Mouse (Mus musculus): ENCODE measurements at regions not wholly inside any gene's neighbourhood (a gene's known extent, or its start where the extent isn't known, plus 50 kb on each side); places are given as distances from the start of the nearest gene placed in this dataset.
A peak's percentile ranks its signal among the peaks of the same experiment; 100 is the strongest.

DNA sequence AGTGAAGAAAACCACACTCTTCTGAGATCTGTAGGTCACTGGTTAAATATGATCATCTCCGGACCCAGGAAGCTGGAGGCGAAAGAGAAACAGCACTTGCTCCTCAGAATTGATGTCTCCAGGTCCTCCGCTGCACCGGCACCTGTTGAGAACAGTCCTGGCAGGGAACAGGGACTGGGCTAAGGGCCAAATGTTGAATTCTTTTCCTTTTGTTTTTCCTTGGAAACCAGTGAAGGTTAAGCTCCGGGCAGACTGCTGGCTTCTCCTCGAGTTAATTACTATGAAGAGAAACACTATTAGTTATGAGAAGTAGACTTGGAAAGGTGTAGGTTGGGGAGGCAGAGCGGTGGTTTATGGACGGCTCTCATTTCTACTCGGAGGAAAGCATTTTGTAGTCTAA lies 242.7 kb downstream of the Rngtt start:
- DNase-seq (ENCODE audit: low read depth, low spot score): no peak

GRCm38 (mm10) chr4:33554606-33555005 lies 244.5 kb downstream of the Rngtt start:
- no peak for DNase-seq (ENCODE audit: low read depth, low spot score)

DNA sequence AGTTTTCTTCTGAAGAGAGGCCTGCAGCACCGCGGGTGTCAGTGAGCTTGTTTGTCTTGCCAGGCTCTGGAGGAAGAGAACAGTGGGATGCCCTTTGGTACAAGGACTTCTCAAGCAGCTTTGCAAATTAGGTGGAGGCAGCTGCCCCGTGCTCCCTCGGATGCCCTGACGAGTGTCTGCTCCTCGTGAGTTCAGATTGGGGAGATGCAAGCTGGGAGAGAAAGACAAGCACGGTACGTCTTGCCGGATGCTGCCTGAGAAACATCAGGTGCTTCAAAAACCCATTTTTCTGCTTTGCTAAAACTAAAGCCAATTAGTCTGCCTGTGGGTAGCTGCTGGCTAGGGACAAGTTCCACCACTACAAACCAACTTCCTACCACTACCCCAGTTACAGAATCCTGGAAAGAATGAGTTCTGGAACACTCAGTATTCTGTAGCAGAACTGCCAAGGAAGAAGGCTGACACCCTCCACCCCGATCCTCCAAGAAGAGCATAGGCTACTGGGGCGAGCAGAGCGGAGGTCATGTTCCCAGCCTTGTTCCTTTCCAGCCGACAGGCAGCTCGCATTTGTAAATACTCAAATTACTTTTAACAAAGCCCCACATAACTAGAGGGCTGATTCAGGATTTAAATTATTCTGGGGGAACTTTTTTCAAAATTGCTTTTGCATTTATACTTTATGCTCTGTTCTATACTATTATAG lies 245.3 kb downstream of the Rngtt start:
- no peak for DNase-seq (ENCODE audit: low read depth, low spot score)

GRCm38 (mm10) chr4:33555966-33556365 lies 245.9 kb downstream of the Rngtt start:
- no peak for DNase-seq (ENCODE audit: low read depth, low spot score)

GRCm38 (mm10) chr4:33556661-33557540 lies 246.8 kb downstream of the Rngtt start:
- DNase-seq (ENCODE audit: low read depth, low spot score): no peak

DNA sequence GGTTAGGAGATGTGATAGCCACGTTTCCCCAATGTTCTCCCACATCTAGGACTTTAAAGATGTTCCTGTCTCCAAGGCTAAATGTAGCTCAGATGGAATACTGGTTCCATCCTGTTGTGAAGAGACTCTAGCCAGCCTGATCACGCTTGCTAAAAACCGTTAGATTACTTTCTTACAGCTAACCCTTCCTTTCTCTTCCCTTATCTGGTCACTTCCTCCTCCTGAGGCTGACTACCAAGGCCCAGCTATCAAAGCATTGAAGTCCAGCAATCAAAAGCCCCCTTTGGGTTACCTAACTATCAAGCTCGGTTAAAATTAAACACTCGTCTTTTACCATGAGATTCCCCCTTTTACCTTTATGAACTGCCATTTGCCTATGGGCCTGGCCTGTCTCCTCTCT lies 260.2 kb downstream of the Rngtt start:
- no peak for DNase-seq (ENCODE audit: low read depth, low spot score)

GRCm38 (mm10) chr4:33571351-33571750 lies 261.2 kb downstream of the Rngtt start:
- DNase-seq (ENCODE audit: low read depth, low spot score): no peak

DNA sequence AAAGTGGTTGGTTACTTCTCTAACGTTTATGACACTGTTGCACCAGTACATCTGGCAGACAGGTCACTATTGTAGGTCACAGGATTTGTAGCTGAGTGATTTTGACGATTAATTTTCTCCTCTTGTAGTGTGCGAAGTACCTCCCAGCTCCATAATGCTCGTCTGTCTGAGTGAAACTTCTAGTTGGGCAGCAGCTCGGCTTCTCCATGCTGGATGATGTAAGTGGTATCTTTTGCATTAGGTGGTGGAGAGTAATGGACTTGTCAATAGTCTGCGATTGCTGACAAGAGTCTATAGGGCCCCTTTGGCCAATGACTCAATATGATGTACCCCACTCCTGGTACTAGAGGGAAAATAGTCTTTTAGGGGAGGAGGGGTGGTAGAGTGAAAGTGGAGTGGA lies 267.5 kb downstream of the Rngtt start:
- no peak for DNase-seq (ENCODE audit: low read depth, low spot score)

DNA sequence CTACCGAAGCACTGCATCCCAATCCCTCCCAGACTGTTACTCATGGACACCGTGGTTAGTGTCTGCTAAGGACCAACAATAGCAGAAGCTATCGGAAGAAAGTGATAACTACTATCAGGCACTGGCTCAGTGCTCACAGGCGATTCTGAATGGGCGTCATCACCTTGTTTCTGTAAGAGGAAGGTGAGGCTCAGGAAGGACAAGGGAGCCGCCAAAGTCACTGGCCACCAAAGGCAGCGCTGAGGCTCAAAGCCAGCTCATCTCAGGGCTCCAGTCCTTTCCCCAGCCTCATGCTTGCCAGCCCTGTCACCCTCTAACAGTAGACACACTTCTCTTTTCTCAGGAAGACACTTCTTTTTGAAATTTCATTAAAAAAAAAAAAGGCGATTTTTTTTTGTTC lies 270.4 kb downstream of the Rngtt start:
- DNase-seq (ENCODE audit: low read depth, low spot score): no peak

GRCm38 (mm10) chr4:33581180-33581591 lies 271.1 kb downstream of the Rngtt start:
- no peak for DNase-seq (ENCODE audit: low read depth, low spot score)

GRCm38 (mm10) chr4:33581766-33582525 lies 271.8 kb downstream of the Rngtt start:
- DNase-seq (ENCODE audit: low read depth, low spot score): no peak

DNA sequence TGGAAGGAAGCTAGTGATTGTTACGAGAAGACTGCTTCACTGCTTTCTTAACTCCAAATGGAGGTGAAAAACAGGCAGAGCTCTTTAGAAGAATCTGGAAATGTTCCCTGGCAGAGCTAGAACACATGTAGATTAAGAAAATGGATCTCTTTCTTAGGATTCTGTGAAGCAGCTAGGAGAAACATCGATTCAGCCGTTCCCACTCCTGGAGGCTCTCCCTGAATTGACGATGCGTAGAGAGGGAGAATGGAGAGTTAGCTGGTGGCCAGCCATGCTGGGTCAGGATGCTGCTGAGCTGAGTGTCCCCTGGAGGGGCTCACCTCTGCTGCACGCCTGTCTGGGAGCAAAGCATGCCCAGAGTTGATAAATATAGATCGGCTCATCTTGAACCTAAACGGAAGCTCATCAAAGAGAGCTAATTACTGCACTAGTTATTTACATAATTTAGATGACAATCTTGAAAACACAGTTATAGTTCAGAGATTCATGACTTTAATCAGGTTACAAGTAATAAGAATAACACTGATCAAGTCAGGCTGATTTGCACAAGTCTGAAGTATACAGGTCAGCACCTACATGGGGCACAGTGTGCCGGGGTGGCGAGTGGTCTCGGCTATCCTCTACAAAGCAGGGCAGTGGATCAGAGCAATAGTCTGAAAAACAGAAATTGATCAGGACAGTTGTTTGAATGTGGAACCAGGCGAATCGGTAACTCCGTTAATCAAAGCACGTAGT lies 273.0 kb downstream of the Rngtt start:
- no peak for DNase-seq (ENCODE audit: low read depth, low spot score)

DNA sequence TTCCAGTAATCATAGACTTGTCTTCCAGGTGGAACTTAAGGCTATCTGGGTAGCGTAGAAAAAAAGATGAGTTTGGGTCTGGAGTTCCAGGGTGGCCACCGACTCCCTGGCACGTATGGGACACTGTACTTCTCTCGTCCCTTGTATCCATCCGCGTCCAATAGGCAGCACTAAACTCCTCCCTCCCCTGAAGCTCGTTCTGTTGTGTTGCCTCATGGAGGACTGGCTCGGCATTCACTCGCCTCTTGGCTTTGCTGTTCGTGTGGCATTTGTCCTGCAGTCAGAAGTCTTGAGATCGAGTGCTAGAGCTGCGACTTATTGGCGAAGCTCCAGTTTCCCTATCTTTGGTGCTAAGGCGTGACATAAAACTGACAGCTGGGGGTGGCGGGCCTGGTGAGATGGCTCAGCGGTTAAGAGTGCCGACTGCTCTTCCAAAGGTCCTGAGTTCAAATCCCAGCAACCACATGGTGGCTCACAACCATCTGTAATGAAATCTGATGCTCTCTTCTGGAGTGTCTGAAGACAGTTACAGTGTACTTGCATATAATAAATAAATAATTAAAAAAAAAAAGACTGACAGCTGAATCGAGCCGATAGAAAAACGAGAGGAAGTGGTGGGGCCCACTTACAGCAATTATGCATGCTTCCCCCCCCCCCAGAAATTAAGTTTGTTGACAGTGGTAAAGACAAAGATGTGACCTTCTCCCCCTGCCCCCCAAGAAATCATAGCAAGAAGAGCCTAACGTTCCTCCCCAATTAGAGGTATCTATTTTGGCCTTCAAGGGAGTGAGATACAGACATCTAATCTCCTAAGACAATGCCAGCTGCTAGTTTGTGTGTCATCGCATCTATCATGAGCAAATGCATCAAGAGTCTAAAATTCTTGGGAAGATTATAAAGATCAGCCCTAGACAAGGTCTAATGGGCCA lies 274.1 kb downstream of the Rngtt start:
- DNase-seq (ENCODE audit: low read depth, low spot score): no peak

GRCm38 (mm10) chr4:33585821-33586220 lies 275.7 kb downstream of the Rngtt start:
- DNase-seq (ENCODE audit: low read depth, low spot score): no peak

GRCm38 (mm10) chr4:33586290-33586614 lies 276.1 kb downstream of the Rngtt start:
- no peak for DNase-seq (ENCODE audit: low read depth, low spot score)

DNA sequence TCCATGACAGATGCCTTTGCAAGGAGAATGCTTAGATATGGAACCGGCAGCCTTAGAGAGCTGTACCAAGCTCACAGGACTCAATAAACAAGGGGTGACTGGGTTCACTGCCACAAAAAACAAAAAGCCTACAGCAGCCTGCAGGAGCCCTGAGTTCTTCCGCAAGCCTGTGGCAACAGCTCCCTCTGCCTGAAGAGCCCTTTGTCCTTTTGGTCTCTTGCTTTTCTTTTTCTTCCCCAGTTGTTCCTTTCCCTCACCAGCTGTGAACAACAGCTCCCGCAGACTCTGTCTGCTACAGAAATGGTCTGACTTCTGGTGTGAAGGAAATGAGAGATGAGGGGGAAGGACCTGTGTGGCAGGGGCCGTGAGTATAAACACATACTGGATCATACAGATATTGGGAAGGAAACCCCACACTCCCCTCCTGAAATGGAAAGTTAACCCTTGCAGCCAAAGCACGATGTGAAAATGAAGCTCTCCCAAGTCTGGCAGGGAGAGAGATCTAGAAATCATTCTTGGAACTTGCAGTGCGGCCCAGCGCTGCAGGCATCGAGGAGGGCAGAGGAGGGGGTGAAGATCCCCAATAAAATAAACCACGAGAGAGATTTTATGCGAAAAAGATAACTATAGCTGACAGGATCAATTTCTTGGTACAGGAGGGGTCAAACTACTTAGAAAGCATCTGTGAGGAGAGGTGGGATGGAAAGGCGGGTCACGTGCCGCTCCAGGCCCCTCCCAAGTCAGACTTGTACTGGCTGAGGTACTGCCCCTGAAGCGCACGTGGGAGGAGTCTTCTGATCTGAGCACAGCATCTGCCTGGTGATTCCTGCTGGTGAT lies 276.7 kb downstream of the Rngtt start:
- DNase-seq (ENCODE audit: low read depth, low spot score): peak; percentile 51

- no peak for DNase-seq (ENCODE audit: low read depth, low spot score)
Observed at GRCm38 (mm10) chr4:33587666-33588065, 277.6 kb downstream of the Rngtt start.

DNA sequence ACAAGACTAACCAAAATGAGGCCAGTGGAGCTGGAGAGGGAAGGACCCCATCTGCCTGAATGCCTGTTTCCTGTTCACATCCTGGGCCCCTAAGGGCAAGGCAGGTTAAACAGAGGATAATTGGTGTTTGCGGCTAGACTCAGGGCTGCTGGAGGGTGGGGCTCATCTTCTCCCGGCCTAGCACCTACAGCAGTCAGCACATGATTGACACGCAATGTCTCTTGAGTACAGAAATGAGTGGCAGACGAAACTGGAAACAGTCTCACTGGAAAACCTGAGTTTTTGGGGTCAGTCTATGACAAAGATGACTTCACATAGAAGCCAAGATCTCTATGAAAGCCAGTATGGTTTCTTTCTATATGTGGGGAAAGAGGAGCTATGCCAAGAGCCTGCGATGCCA lies 278.0 kb downstream of the Rngtt start:
- DNase-seq (ENCODE audit: low read depth, low spot score): no peak

- peak; percentile 45 for DNase-seq (ENCODE audit: low read depth, low spot score)
Observed at GRCm38 (mm10) chr4:33589207-33589606, 279.1 kb downstream of the Rngtt start.
